Comparison of ENCODE assay signal across 9 mouse cellular contexts in the genomic region with DNA sequence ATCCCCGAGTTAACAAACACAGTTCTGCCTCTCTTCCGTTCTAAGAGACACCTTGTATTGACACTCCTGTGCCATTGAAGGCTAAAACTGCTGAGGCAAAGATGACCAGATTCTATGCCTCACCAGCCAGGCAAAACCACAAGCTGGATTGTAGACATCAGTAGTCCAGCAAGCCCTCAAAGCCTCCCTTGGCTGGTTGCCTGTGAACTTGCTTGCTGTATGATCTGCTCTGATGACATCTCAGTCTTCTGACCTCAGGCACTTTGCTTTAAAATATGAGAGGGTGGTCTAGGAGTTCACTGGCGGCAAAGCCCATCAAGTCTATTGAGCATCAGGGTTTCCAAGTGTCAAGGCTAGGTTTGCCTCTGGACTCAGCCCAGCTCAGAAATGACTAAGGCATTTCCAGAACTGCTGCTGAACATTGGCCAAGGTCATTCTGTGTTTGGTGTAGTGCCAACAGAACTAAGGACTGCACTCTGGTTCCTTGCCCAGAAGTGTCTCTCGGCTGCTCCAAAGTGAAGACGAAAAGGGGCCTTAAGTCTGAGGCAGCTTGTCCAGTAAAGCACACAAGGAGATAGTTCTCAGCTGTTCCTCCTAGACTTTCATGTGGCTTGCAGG.
DNase-seq lines count a peak whose midpoint lies in the region; ATAC-seq lines count a peak whose summit lies in the region.
"Had no signal": no experiment of that assay in that cellular context is flagged by ENCODE, and none has a peak within 500 bp of the region (broad histone marks: within the 10 kb centered on the region; RNA-seq: fewer than 3 reads in every experiment).

No protein-coding gene starts in this region.

- no peaks in the 10 kb centered on the region for H3K36me3 ChIP-seq in heart, embryonic 11.5 days (ENCODE audit: control insufficient read depth, insufficient read depth, low read length)
- no peaks in the 10 kb centered on the region for H3K36me3 ChIP-seq in forebrain, embryonic 11.5 days (ENCODE audit: control insufficient read depth, insufficient read depth, low read length)

- no peak overlapping the region for H3K4me2 ChIP-seq in heart, embryonic 11.5 days
- H3K4me2 ChIP-seq in forebrain, embryonic 11.5 days (ENCODE audit: low read depth, low read length, severe bottlenecking) = no peak overlapping the region

- DNase-seq in heart, adult 18-20 months = peak; percentile 78 to 83
- peak; percentile 83 for DNase-seq in Muller cell, postnatal 12 days (ENCODE audit: inconsistent ontology term)
- DNase-seq in gastrocnemius, postnatal 25 days = peak; percentile 62
- peak; percentile 86 to 90 for DNase-seq in kidney, postnatal 36 days
- DNase-seq in testis, postnatal 14 days (ENCODE audit: low spot score) = peak; percentile 79
- no peak for DNase-seq in forebrain, embryonic 11.5 days (ENCODE audit: low spot score)
- DNase-seq in right cerebral cortex, postnatal 4 days = no peak

- H3K27me3 ChIP-seq in heart, embryonic 11.5 days (ENCODE audit: control insufficient read depth, insufficient read depth, low read length) = no peaks in the 10 kb centered on the region
- H3K27me3 ChIP-seq in forebrain, embryonic 11.5 days (ENCODE audit: control insufficient read depth, insufficient read depth, low read length) = no peaks in the 10 kb centered on the region
- H3K27me3 ChIP-seq: CH12.LX had no signal

- no peak overlapping the region for H3K4me3 ChIP-seq in heart, embryonic 11.5 days (ENCODE audit: low read depth, low read length)
- H3K4me3 ChIP-seq in forebrain, embryonic 11.5 days (ENCODE audit: low read depth, low read length) = no peak overlapping the region

- no peak for ATAC-seq in heart, embryonic 11.5 days (replicated peaks; ENCODE audit: insufficient number of reproducible peaks, low FRiP score, low TSS enrichment)
- ATAC-seq in forebrain, embryonic 11.5 days (replicated peaks; ENCODE audit: low FRiP score) = no peak

- 74% methylated on average over 5 of the region's 5 CpGs for WGBS in heart, embryonic 11.5 days (ENCODE audit: insufficient replicate concordance)
- 88% methylated on average over 5 of the region's 5 CpGs for WGBS in forebrain, embryonic 11.5 days

- no peak overlapping the region for H3K9ac ChIP-seq in heart, embryonic 11.5 days (ENCODE audit: low read depth, low read length)
- H3K9ac ChIP-seq in forebrain, embryonic 11.5 days (ENCODE audit: low read length) = no peak overlapping the region

- H3K9me3 ChIP-seq in heart, embryonic 11.5 days (replicated peaks; ENCODE audit: control insufficient read depth, low read length) = no peaks in the 10 kb centered on the region
- no peaks in the 10 kb centered on the region for H3K9me3 ChIP-seq in forebrain, embryonic 11.5 days (ENCODE audit: control insufficient read depth, low read length)

- no peaks in the 10 kb centered on the region for H3K4me1 ChIP-seq in heart, embryonic 11.5 days (ENCODE audit: control insufficient read depth, insufficient read depth, low read length)
- H3K4me1 ChIP-seq in forebrain, embryonic 11.5 days (replicated peaks; ENCODE audit: control insufficient read depth, insufficient read depth, low read length) = no peaks in the 10 kb centered on the region

- no peak overlapping the region for H3K27ac ChIP-seq in heart, embryonic 11.5 days (ENCODE audit: low read depth, low read length)
- H3K27ac ChIP-seq in forebrain, embryonic 11.5 days (ENCODE audit: low read depth, low read length) = no peak overlapping the region

Comparison
In these comparisons a context has a peak if more than half of its experiments do, and no peak if none do; other contexts are left out.
1. DNase-seq: peak in heart, adult 18-20 months (2 of 2), Muller cell, postnatal 12 days (single experiment), gastrocnemius, postnatal 25 days (single experiment), kidney, postnatal 36 days (2 of 2) and testis, postnatal 14 days (single experiment); none in forebrain, embryonic 11.5 days (single experiment) and right cerebral cortex, postnatal 4 days (single experiment).